Mouse (Mus musculus) adrenal gland, adult 2 months (tissue): ENCODE data around the gene Hmx1. TPM values are rescaled to one million over a fixed set of nuclear protein-coding genes. Genes with fewer than 3 reads are reported as not detected.

Experiments
- polyA plus RNA-seq: library from polyadenylated mRNA; depleted of rRNA; stranded (reverse); fragments of >200 nt; gene quantifications from 2 replicates; pipeline ENCODE4 v1.2.3, GENCODE M21; 2012; rRNA removed
- total RNA-seq, 2 experiments: library from RNA; stranded (reverse); gene quantifications; 2 replicates each; pipeline ENCODE4 v1.2.3; 2021

Gene Hmx1
- total and polyA plus RNA-seq, 3 experiments, result not detected

Other genes with a start within 250 kb of the Hmx1 start
- gene Adra2c, start 110.8 kb upstream of the Hmx1 start, total RNA-seq, result 1 to 10 TPM in 1 of 2 experiments, under 1 TPM in 1; 0.40 to 1.0 TPM
- 1.5 and 3.3 TPM in 2 replicates for gene Adra2c, start 110.8 kb upstream of the Hmx1 start, polyA plus RNA-seq
- gene Cpz, start 136.6 kb downstream of the Hmx1 start, total RNA-seq, result under 1 TPM; 0.45 to 0.72 TPM
- gene Cpz, start 136.6 kb downstream of the Hmx1 start, polyA plus RNA-seq, result 5.5 and 5.7 TPM in 2 replicates
- 1 to 10 TPM; 4.0 to 6.8 TPM for gene Trmt44, start 186.0 kb downstream of the Hmx1 start, total RNA-seq
- gene Trmt44, start 186.0 kb downstream of the Hmx1 start, polyA plus RNA-seq, result 4.1 and 5.4 TPM in 2 replicates
- 10 to 100 TPM; 56.9 to 62.1 TPM for gene Acox3, start 193.9 kb downstream of the Hmx1 start, total RNA-seq
- gene Acox3, start 193.9 kb downstream of the Hmx1 start, polyA plus RNA-seq, result 58.2 and 60.7 TPM in 2 replicates